Mouse (Mus musculus): ENCODE data around the gene Igsf21. TPM values are rescaled to one million over a fixed set of nuclear protein-coding genes. Genes with fewer than 3 reads are reported as not detected.

Igsf21 gene
- polyA plus RNA-seq, 1 experiment from 2014 or later: 0.07 TPM

DNA sequence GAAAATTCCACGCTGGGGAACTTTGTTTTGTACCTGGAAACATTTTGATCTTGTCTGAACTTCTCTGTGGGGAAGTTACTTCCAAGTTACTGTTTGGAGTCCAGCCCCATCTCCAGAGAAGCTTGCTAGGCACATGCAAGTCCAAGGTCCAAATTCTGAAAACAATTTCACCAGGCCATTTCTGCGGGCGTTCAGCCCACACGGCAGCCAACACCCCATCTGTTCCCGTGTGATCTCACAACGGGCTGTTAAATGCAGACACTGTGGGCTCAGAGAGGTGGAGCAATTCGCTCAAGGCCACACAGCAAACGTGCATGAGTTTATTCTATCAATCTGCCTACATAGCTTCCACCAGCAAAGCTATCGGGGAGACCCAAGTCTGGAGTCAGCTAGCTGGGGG lies 21.4 kb downstream of the Igsf21 start:
- Histone ChIP-seq H3K4me2 (ENCODE audit: low read depth, severe bottlenecking) (no peak overlapping the region), H3K9ac (ENCODE audit: low read length) (no peak overlapping the region), H3K9me3 (ENCODE audit: control insufficient read depth, low read length) (no peaks in the 10 kb centered on the region), H3K4me1 (ENCODE audit: control insufficient read depth, insufficient read depth, low read length) (no peaks in the 10 kb centered on the region), H3K27me3 (ENCODE audit: control insufficient read depth, insufficient read depth, low read length) (0 out of 2 replicates have a peak, but pooled peaks cover 3% of the 10 kb centered on the region), H3K27ac (replicated peaks; ENCODE audit: low read depth, low read length) (no peak overlapping the region), H3K4me3 (ENCODE audit: low read depth, low read length) (no peak overlapping the region), H3K36me3 (ENCODE audit: control insufficient read depth, insufficient read depth, low read length) (no peaks in the 10 kb centered on the region)
- no peak for DNase-seq (ENCODE audit: low spot score)
- ATAC-seq (ENCODE audit: insufficient number of reproducible peaks, low FRiP score, low TSS enrichment, low read depth): no peak
- 76% methylated on average over 9 of the region's 9 CpGs for WGBS

DNA sequence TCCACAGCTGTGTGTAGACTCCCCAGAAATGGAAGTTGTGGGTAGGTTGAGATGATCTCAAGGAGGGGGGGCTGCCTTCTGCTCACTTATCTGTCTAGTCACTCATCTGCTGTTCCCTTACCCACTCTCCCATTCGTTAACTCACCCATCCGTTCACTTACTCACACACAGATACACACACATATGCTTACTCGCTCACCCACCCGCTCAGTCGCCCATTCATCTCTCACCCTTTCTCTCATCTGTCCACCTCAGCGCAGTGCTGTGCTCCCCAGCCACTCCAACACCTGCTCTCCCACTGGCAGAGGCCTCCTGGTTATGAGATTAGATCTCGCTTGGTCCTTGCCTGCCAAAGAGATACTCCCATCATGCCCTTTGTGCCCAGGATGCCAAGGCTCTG lies 22.1 kb downstream of the Igsf21 start:
- ATAC-seq (ENCODE audit: insufficient number of reproducible peaks, low FRiP score, low TSS enrichment, low read depth) (no peak), DNase-seq (ENCODE audit: low spot score) (no peak)
- Histone ChIP-seq H3K9me3 (ENCODE audit: control insufficient read depth, low read length) (no peaks in the 10 kb centered on the region), H3K9ac (ENCODE audit: low read length) (no peak overlapping the region), H3K27me3 (ENCODE audit: control insufficient read depth, insufficient read depth, low read length) (0 out of 2 replicates have a peak, but pooled peaks cover 3% of the 10 kb centered on the region), H3K27ac (replicated peaks; ENCODE audit: low read depth, low read length) (no peak overlapping the region), H3K4me2 (ENCODE audit: low read depth, severe bottlenecking) (no peak overlapping the region), H3K4me1 (ENCODE audit: control insufficient read depth, insufficient read depth, low read length) (no peaks in the 10 kb centered on the region), H3K4me3 (ENCODE audit: low read depth, low read length) (no peak overlapping the region), H3K36me3 (ENCODE audit: control insufficient read depth, insufficient read depth, low read length) (no peaks in the 10 kb centered on the region)
- WGBS: 82% methylated on average over 7 of the region's 7 CpGs

DNA sequence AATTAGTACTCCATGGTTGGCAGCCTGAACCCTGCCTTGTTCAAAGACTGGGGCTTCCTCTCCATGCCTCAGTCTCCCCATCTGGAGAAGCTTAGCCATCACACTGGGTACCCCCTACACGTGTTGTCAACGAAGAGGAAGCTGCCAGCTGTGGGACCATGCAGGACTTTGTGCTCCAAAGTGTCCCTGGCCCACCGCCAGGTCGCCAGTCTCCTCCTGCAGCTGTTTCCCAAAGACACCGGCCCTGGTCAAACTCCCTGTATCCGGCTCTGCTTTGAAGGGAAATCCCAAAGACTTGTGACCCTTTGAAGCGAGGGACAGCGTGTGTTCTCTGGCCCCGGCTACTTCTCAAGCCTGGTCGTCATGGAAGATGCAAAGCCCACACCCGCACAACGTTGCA lies 23.5 kb downstream of the Igsf21 start:
- H3K9ac ChIP-seq (ENCODE audit: low read length): no peak overlapping the region
- no peaks in the 10 kb centered on the region for H3K36me3 ChIP-seq (ENCODE audit: control insufficient read depth, insufficient read depth, low read length)
- 0 out of 2 replicates have a peak, but pooled peaks cover 3% of the 10 kb centered on the region for H3K27me3 ChIP-seq (ENCODE audit: control insufficient read depth, insufficient read depth, low read length)
- H3K4me2 ChIP-seq (ENCODE audit: low read depth, severe bottlenecking): no peak overlapping the region
- 0 out of 2 replicates have a peak, but pooled peaks cover 5% of the 10 kb centered on the region for H3K4me1 ChIP-seq (ENCODE audit: control insufficient read depth, insufficient read depth, low read length)
- no peak overlapping the region for H3K4me3 ChIP-seq (ENCODE audit: low read depth, low read length)
- 36% methylated on average over 12 of the region's 12 CpGs for WGBS
- no peak for ATAC-seq (ENCODE audit: insufficient number of reproducible peaks, low FRiP score, low TSS enrichment, low read depth)
- H3K9me3 ChIP-seq (ENCODE audit: control insufficient read depth, low read length): no peaks in the 10 kb centered on the region
- DNase-seq (ENCODE audit: low spot score): no peak
- H3K27ac ChIP-seq (replicated peaks; ENCODE audit: low read depth, low read length): no peak overlapping the region

DNA sequence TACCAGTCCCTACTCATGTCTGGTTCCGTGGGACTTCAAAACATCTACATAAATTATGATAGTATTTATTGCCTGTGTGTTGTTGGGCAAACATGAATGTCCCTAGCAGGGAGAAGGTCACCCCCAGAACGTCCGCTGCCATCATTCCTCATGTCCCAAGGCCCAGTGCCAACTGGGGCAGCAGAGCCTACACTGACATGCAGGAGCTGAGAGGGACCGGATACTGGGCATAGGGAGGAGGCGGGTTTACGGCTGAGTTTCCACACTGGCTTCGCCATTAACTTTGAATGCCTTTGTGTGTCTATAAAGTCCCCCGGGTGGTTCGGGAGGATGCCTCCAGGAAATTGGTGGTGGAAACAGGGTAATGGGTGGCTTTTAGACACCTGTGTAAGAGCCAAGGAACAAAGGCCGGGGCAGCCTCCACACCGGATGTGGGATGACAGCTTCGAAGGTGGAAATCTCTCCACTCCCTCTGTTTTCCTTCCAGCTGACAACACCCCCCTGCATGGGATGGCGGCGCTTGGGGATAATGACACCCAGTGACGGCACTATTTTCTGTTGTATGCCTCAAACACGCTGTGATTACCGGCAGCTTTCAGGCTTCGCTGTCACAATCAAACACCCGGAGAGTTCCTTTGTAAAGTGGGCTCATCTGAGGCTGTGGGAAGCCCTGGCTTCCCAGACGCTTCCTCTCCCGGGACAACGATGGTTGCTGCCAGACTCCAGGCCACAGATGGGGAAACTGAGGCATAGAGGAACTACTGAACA lies 26.1 kb downstream of the Igsf21 start:
- Histone ChIP-seq H3K27me3 (ENCODE audit: control insufficient read depth, insufficient read depth, low read length) (0 out of 2 replicates have a peak, but pooled peaks cover 3% of the 10 kb centered on the region), H3K9me3 (ENCODE audit: control insufficient read depth, low read length) (no peaks in the 10 kb centered on the region), H3K4me3 (ENCODE audit: low read depth, low read length) (no peak overlapping the region), H3K27ac (replicated peaks; ENCODE audit: low read depth, low read length) (no peak overlapping the region), H3K9ac (ENCODE audit: low read length) (no peak overlapping the region), H3K4me1 (ENCODE audit: control insufficient read depth, insufficient read depth, low read length) (0 out of 2 replicates have a peak, but pooled peaks cover 5% of the 10 kb centered on the region), H3K36me3 (ENCODE audit: control insufficient read depth, insufficient read depth, low read length) (no peaks in the 10 kb centered on the region), H3K4me2 (ENCODE audit: low read depth, severe bottlenecking) (no peak overlapping the region)
- WGBS: 60% methylated on average over 22 of the region's 22 CpGs
- DNase-seq (ENCODE audit: low spot score) (no peak), ATAC-seq (ENCODE audit: insufficient number of reproducible peaks, low FRiP score, low TSS enrichment, low read depth) (no peak)

DNA sequence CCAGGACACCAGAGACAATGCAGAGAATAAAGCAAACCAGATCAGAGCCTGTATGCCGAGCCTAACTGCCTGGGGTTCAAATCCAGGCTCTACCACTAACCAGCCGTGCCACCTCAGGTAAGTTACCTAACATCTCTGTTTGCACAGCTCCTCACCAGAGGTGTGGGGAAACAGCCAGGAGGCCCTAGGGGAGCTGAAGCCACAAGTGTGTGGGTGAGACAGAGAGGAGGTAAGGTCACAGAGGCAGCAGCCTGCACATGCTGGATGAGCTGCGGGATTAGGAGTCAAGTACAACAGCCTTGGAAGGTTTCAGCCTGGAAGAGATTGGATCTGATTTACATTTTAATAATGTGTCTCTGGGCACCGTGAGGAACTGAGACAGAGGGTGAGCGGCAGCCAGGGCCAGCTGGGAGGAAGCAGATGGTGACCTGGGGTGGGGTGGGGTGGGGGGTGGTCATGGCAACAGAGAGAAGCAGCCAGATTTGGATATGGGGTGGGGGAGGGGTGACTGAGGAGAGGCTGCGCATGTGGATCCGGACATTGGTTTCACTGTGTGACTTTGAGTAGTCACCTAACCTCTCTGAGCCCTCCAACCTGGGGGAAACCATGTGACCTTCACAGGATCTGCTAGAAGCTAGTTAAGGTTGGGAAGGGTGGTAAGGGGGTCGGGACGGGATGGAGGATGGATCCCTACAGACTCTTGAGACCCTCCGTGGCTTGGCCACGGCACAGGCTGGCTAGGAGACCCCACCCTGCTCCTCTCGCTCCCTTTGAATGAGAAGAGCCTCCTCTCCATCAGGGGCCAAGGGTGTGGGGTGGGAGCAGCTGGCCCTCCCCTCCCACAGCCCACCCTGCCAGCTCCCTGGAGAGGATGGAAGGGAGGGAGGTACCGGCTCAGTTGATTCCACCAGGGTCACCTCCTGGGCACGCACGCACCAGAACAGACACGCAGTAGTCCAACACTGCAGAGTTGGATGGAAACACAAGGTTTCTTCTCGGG lies 27.4 kb downstream of the Igsf21 start:
- H3K36me3 ChIP-seq (ENCODE audit: control insufficient read depth, insufficient read depth, low read length): no peaks in the 10 kb centered on the region
- 0 out of 2 replicates have a peak, but pooled peaks cover 3% of the 10 kb centered on the region for H3K27me3 ChIP-seq (ENCODE audit: control insufficient read depth, insufficient read depth, low read length)
- H3K9me3 ChIP-seq (ENCODE audit: control insufficient read depth, low read length): no peaks in the 10 kb centered on the region
- 61% methylated on average over 17 of the region's 17 CpGs for WGBS
- H3K27ac ChIP-seq (replicated peaks; ENCODE audit: low read depth, low read length): no peak overlapping the region
- 0 out of 2 replicates have a peak, but pooled peaks cover 5% of the 10 kb centered on the region for H3K4me1 ChIP-seq (ENCODE audit: control insufficient read depth, insufficient read depth, low read length)
- no peak overlapping the region for H3K4me3 ChIP-seq (ENCODE audit: low read depth, low read length)
- no peak overlapping the region for H3K4me2 ChIP-seq (ENCODE audit: low read depth, severe bottlenecking)
- DNase-seq (ENCODE audit: low spot score): no peak
- no peak overlapping the region for H3K9ac ChIP-seq (ENCODE audit: low read length)
- no peak for ATAC-seq (ENCODE audit: insufficient number of reproducible peaks, low FRiP score, low TSS enrichment, low read depth)

DNA sequence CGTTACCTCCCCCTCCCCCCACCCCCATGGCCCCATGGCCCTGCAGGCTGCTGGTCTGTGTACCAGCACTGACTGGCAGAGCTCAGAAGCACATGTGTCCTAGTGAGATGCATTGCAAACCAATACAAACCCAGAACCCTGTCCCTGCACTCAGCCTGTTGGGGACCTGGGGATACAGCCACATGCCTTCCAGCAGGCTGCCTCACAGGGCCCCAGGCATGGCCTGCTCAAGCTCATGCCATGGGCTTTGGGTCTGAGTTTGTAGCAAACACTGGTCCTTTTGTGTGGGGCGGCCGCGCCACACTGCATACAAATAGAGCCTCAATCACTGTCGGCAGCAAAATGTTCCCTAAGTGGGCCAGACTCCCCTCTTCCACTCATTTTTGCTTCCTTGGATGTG lies 28.2 kb downstream of the Igsf21 start:
- Histone ChIP-seq H3K27me3 (ENCODE audit: control insufficient read depth, insufficient read depth, low read length) (0 out of 2 replicates have a peak, but pooled peaks cover 1% of the 10 kb centered on the region), H3K27ac (replicated peaks; ENCODE audit: low read depth, low read length) (no peak overlapping the region), H3K4me2 (ENCODE audit: low read depth, severe bottlenecking) (no peak overlapping the region), H3K36me3 (ENCODE audit: control insufficient read depth, insufficient read depth, low read length) (no peaks in the 10 kb centered on the region), H3K4me3 (ENCODE audit: low read depth, low read length) (no peak overlapping the region), H3K9me3 (ENCODE audit: control insufficient read depth, low read length) (no peaks in the 10 kb centered on the region), H3K4me1 (ENCODE audit: control insufficient read depth, insufficient read depth, low read length) (0 out of 2 replicates have a peak, but pooled peaks cover 5% of the 10 kb centered on the region), H3K9ac (ENCODE audit: low read length) (no peak overlapping the region)
- WGBS: 81% methylated on average over 5 of the region's 5 CpGs
- DNase-seq (ENCODE audit: low spot score) (no peak), ATAC-seq (ENCODE audit: insufficient number of reproducible peaks, low FRiP score, low TSS enrichment, low read depth) (no peak)

DNA sequence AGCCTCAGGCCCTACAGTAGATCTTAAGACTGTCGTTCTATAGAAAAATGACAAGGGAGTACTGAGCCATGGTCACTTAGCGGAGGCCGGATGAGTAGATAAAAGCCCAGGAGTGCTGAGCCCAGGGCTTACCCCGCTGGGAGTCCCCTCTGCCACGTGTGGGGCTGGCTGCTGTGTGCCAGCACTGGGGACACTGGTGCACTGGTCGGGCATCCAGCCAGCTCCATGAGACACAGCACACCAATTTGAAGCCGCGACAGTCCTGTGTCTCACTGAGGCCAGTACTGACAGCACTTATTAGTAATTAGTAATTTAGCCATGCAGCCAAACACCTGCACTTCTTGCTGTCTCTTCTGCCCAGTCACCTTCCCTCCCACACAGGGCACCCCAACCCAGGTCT lies 28.6 kb downstream of the Igsf21 start:
- no peak overlapping the region for H3K27ac ChIP-seq (replicated peaks; ENCODE audit: low read depth, low read length)

DNA sequence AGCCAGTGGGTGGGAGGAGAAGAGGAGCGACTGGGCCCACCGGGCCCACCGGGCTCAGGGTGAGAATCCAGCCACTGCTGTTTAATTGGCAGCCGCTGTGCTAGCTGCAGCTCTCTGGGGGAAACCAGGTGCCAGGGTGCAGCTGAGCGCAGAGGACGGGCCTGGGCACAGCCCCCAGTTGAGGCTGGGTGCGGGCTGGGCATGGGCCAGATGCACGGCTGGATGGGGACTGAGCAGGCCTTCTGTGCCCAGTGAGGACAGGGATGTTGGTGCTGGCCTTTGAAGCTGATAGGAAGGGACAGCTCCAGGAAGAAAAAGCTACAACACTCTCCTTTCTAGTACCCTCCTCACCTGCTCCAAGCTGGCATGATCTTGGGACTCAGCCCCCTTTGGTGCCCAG lies 30.5 kb downstream of the Igsf21 start:
- Histone ChIP-seq H3K9me3 (ENCODE audit: control insufficient read depth, low read length) (no peaks in the 10 kb centered on the region), H3K27ac (replicated peaks; ENCODE audit: low read depth, low read length) (no peak overlapping the region), H3K4me2 (ENCODE audit: low read depth, severe bottlenecking) (no peak overlapping the region), H3K4me3 (ENCODE audit: low read depth, low read length) (no peak overlapping the region), H3K4me1 (ENCODE audit: control insufficient read depth, insufficient read depth, low read length) (0 out of 2 replicates have a peak, but pooled peaks cover 5% of the 10 kb centered on the region), H3K27me3 (ENCODE audit: control insufficient read depth, insufficient read depth, low read length) (no peaks in the 10 kb centered on the region), H3K36me3 (ENCODE audit: control insufficient read depth, insufficient read depth, low read length) (no peaks in the 10 kb centered on the region), H3K9ac (ENCODE audit: low read length) (no peak overlapping the region)
- WGBS: 87% methylated on average over 8 of the region's 8 CpGs
- ATAC-seq (ENCODE audit: insufficient number of reproducible peaks, low FRiP score, low TSS enrichment, low read depth) (no peak), DNase-seq (ENCODE audit: low spot score) (no peak)

More for the DNA sequence above, 28.6 kb downstream of the Igsf21 start:
- ATAC-seq (ENCODE audit: insufficient number of reproducible peaks, low FRiP score, low TSS enrichment, low read depth): no peak
- H3K36me3 ChIP-seq (ENCODE audit: control insufficient read depth, insufficient read depth, low read length): no peaks in the 10 kb centered on the region
- 0 out of 2 replicates have a peak, but pooled peaks cover 5% of the 10 kb centered on the region for H3K4me1 ChIP-seq (ENCODE audit: control insufficient read depth, insufficient read depth, low read length)
- DNase-seq (ENCODE audit: low spot score): no peak
- no peak overlapping the region for H3K4me3 ChIP-seq (ENCODE audit: low read depth, low read length)
- H3K27me3 ChIP-seq (ENCODE audit: control insufficient read depth, insufficient read depth, low read length): no peaks in the 10 kb centered on the region
- H3K4me2 ChIP-seq (ENCODE audit: low read depth, severe bottlenecking): no peak overlapping the region
- H3K9me3 ChIP-seq (ENCODE audit: control insufficient read depth, low read length): no peaks in the 10 kb centered on the region
- WGBS: 83% methylated on average over 8 of the region's 8 CpGs
- H3K9ac ChIP-seq (ENCODE audit: low read length): no peak overlapping the region

Data from limb, embryonic 11.5 days (tissue).